Mouse (Mus musculus) heart, postnatal 0 days (tissue): ENCODE measurements around the gene Gabrb2.

Experiments used
- CTCF ChIP-seq: IDR thresholded peaks from 2 replicates; pipeline ENCODE4 v1.5.1; 2016; ENCODE audit warnings: antibody characterized with exemption, control low read depth, low read depth
- EP300 ChIP-seq: IDR thresholded peaks from 2 replicates; pipeline ENCODE4 v1.6.1; 2016; ENCODE audit warnings: antibody characterized with exemption, low read depth

DNA sequence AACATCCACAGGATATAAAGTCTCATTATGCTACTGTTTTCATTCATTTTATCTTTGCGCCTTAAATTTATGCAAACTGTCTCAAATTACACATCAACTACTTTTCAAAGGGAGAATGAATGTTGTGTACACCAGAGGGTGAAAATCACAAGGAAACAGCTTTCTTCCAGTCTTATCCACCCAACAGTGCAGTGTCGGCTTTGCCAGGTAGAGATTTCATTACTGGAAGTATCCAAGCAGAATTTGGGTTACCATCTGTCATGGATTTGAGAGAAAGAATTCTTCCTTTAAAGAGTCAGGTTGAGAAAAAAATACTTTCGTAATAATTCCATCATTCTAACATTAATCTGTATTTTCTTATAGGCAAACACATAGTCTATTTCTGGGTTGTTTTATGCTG is 48.8 kb downstream of the Gabrb2 start:
- TF ChIP-seq CTCF (no peak), EP300 (no peak)
